Mouse (Mus musculus) midbrain, embryonic 16.5 days (tissue): ENCODE results near the gene Rab4a. TPM values are rescaled to one million over a fixed set of nuclear protein-coding genes. Genes with fewer than 3 reads are reported as not detected.

Experiments
- ATAC-seq: fragments of 200-750 bp; cut with Nextera tagmentation; 2 replicates; pipeline ENCODE4 v1.8.0; 2017; ENCODE audit warnings: moderate TSS enrichment
- H3K27ac ChIP-seq: fragments of 300-500 bp; sonication (generic); 2 replicates; pipeline ENCODE4 v1.5.1; 2014; ENCODE audit warnings: mild to moderate bottlenecking, low read length, mixed read lengths
- H3K27me3 ChIP-seq: fragments of 300-500 bp; sonication (generic); 2 replicates; pipeline ENCODE4 v1.6.1; 2014; ENCODE audit warnings: low read depth, low read length, mixed read lengths; ENCODE audit not compliant: control insufficient read depth, insufficient read depth
- H3K36me3 ChIP-seq: fragments of 300-500 bp; sonication (generic); 2 replicates; pipeline ENCODE4 v1.6.1; 2014; ENCODE audit warnings: mild to moderate bottlenecking, low read length, moderate library complexity, mixed read lengths; ENCODE audit not compliant: control insufficient read depth, insufficient read depth
- H3K4me1 ChIP-seq: fragments of 300-500 bp; sonication (generic); 2 replicates; pipeline ENCODE4 v1.6.1; 2014; ENCODE audit warnings: mild to moderate bottlenecking, low read length, mixed read lengths; ENCODE audit not compliant: control insufficient read depth, insufficient read depth
- H3K4me2 ChIP-seq: fragments of 300-500 bp; sonication (generic); 2 replicates; pipeline ENCODE4 v1.6.1; 2014; ENCODE audit warnings: mild to moderate bottlenecking, low read length, mixed read lengths
- H3K4me3 ChIP-seq: fragments of 300-500 bp; sonication (generic); 2 replicates; pipeline ENCODE4 v1.5.1; 2014; ENCODE audit warnings: low read depth, mild to moderate bottlenecking, low read length, moderate library complexity, mixed read lengths
- H3K9ac ChIP-seq: fragments of 300-500 bp; sonication (generic); 2 replicates; pipeline ENCODE4 v1.6.1; 2014; ENCODE audit warnings: low read depth, low read length, mixed read lengths
- H3K9me3 ChIP-seq: fragments of 300-500 bp; sonication (generic); replicated peaks from 2 replicates; pipeline ENCODE4 v1.6.1; 2014; ENCODE audit warnings: mild to moderate bottlenecking, low read length, mixed read lengths; ENCODE audit not compliant: control insufficient read depth, poor library complexity, severe bottlenecking
- WGBS: fragments of 180-500 bp; shearing (Covaris S2); extraction: QIAGEN DNeasy Blood & Tissue Kit; methylation state at CpG from one replicate; pipeline ENCODE4 v1.1.7; 2014; 5-methylcytosine and 5-hydroxymethylcytosine counted together
- polyA plus RNA-seq: library from polyadenylated mRNA; unstranded; fragments of >200 nt; fragmentation: Nextera tagmentation; extraction: Ambion mirVana; gene quantifications from 2 replicates; pipeline ENCODE4 v1.2.1, GENCODE M21; 2015

Gene Rab4a
- polyA plus RNA-seq, 1 experiment from 2014 or later: 79.2 TPM

- H3K4me3 ChIP-seq: no peak overlapping the region
- H3K9me3 ChIP-seq: no peaks in the 10 kb centered on the region
- H3K36me3 ChIP-seq: no peaks in the 10 kb centered on the region
- WGBS: 92% methylated on average over 4 of the region's 4 CpGs
- H3K9ac ChIP-seq: no peak overlapping the region
- H3K4me2 ChIP-seq: no peak overlapping the region
- H3K27ac ChIP-seq: no peak overlapping the region
- ATAC-seq: no peak
- peaks cover 3% of the 10 kb centered on the region; the same call in 1 of the 2 replicates for H3K4me1 ChIP-seq
- no peaks in the 10 kb centered on the region for H3K27me3 ChIP-seq
Measured at GRCm38 (mm10) chr8:123766516-123766915, 39.3 kb upstream of the Rab4a start.

DNA sequence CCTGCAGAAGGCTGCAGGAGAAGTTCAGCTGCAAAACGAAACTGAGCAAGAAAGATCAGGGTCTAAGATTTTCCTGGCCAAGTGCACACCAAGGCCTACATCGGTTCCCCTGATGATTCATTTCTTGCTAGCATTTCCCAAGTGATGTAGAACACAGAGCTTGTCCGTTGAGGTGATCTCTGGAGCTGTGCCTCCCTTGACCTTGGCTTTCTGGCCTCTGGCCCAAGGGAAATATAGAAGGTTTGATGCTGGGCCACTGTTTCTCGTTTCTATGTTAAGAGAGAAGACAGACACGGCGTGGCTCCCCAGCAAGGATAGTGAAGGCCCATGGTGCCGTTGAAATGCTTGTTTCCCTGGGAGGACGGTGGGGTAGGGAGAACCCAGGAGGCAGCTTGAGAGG lies 37.9 kb upstream of the Rab4a start:
- Histone ChIP-seq H3K4me1 (no peaks in the 10 kb centered on the region), H3K4me3 (no peak overlapping the region), H3K9ac (no peak overlapping the region), H3K36me3 (no peaks in the 10 kb centered on the region), H3K9me3 (no peaks in the 10 kb centered on the region), H3K27ac (no peak overlapping the region), H3K4me2 (no peak overlapping the region), H3K27me3 (no peaks in the 10 kb centered on the region)
- ATAC-seq: no peak
- WGBS: 81% methylated on average over 8 of the region's 8 CpGs

GRCm38 (mm10) chr8:123768492-123769356 lies 37.1 kb upstream of the Rab4a start:
- no peak overlapping the region for H3K27ac ChIP-seq
- no peaks in the 10 kb centered on the region for H3K27me3 ChIP-seq
- H3K9me3 ChIP-seq: no peaks in the 10 kb centered on the region
- ATAC-seq: 0 out of 2 replicates have a peak, but pooled peaks have one; percentile 30
- WGBS: 67% methylated on average over 16 of the region's 16 CpGs
- H3K4me1 ChIP-seq: no peaks in the 10 kb centered on the region
- no peak overlapping the region for H3K4me3 ChIP-seq
- H3K4me2 ChIP-seq: no peak overlapping the region
- H3K36me3 ChIP-seq: no peaks in the 10 kb centered on the region
- no peak overlapping the region for H3K9ac ChIP-seq

DNA sequence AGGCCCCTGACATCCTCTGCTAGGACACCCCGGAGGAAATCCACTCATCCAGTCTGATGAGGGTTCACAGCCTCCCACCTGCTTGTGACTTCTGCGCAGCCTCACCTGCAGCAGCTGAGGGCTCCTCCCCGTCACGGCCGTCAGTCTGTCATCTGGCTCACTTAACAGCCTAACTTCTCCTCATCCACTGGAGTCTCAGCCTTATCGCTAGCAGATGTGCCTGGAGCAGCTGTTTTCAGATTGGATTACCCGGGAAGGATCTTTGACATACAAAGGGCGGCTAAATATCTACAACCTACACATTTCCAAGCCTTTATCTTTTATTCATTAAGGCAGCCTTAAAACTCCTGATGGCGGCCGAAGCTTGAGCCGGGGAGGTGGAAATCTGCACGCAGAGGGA lies 32.3 kb upstream of the Rab4a start:
- Histone ChIP-seq H3K9ac (no peak overlapping the region), H3K4me2 (0 out of 2 replicates have a peak overlapping the region, but pooled peaks have one; percentile 1), H3K9me3 (no peaks in the 10 kb centered on the region), H3K4me3 (no peak overlapping the region), H3K27me3 (no peaks in the 10 kb centered on the region), H3K4me1 (no peaks in the 10 kb centered on the region; the same call in 1 of the 2 replicates), H3K27ac (0 out of 2 replicates have a peak overlapping the region, but pooled peaks have one; percentile 38), H3K36me3 (no peaks in the 10 kb centered on the region)
- no peak for ATAC-seq
- WGBS: 44% methylated on average over 12 of the region's 12 CpGs

- H3K9me3 ChIP-seq: no peaks in the 10 kb centered on the region
- WGBS: 95% methylated on average over 1 of the region's 1 CpGs
- H3K27me3 ChIP-seq: no peaks in the 10 kb centered on the region
- no peak overlapping the region for H3K9ac ChIP-seq
- H3K4me2 ChIP-seq: no peak overlapping the region
- no peak for ATAC-seq
- H3K4me1 ChIP-seq: no peaks in the 10 kb centered on the region; the same call in 1 of the 2 replicates
- H3K4me3 ChIP-seq: no peak overlapping the region
- no peak overlapping the region for H3K27ac ChIP-seq
- H3K36me3 ChIP-seq: no peaks in the 10 kb centered on the region
Measured at GRCm38 (mm10) chr8:123774491-123774890, 31.3 kb upstream of the Rab4a start.

GRCm38 (mm10) chr8:123777319-123777718 lies 28.5 kb upstream of the Rab4a start:
- 31% methylated on average over 7 of the region's 7 CpGs for WGBS
- H3K27ac ChIP-seq: no peak overlapping the region

DNA sequence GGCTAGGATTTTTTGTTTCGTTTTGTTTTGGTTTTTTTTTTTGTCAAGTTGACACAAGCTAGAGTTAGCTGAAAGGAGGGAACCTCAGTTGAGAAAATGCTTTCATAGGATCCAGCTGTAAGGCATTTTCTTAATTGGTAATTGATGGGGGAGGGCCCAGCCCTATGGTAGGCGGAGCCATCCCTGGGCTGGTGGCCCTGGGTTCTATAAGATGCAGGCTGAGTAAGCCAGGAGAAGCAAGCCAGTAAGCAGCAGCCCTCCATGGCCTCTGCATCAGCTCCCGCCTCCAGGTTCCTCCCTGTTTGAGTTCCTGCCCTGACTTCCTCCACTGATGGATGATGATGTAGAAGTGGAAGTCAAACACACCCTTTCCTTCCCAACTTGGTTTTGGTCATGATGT lies 25.3 kb upstream of the Rab4a start:
- ATAC-seq: no peak
- H3K4me3 ChIP-seq: no peak overlapping the region
- no peaks in the 10 kb centered on the region for H3K36me3 ChIP-seq
- H3K9me3 ChIP-seq: no peaks in the 10 kb centered on the region
- H3K27me3 ChIP-seq: no peaks in the 10 kb centered on the region
- 73% methylated on average over 3 of the region's 3 CpGs for WGBS
- no peak overlapping the region for H3K9ac ChIP-seq
- H3K4me1 ChIP-seq: no peaks in the 10 kb centered on the region; the same call in 1 of the 2 replicates
- no peak overlapping the region for H3K4me2 ChIP-seq
- no peak overlapping the region for H3K27ac ChIP-seq

More at GRCm38 (mm10) chr8:123777319-123777718, 28.5 kb upstream of the Rab4a start:
- H3K4me2 ChIP-seq: no peak overlapping the region
- ATAC-seq: no peak
- no peaks in the 10 kb centered on the region for H3K36me3 ChIP-seq
- H3K27me3 ChIP-seq: no peaks in the 10 kb centered on the region
- H3K4me1 ChIP-seq: no peaks in the 10 kb centered on the region; the same call in 1 of the 2 replicates
- H3K9ac ChIP-seq: no peak overlapping the region
- no peaks in the 10 kb centered on the region for H3K9me3 ChIP-seq
- H3K4me3 ChIP-seq: no peak overlapping the region

DNA sequence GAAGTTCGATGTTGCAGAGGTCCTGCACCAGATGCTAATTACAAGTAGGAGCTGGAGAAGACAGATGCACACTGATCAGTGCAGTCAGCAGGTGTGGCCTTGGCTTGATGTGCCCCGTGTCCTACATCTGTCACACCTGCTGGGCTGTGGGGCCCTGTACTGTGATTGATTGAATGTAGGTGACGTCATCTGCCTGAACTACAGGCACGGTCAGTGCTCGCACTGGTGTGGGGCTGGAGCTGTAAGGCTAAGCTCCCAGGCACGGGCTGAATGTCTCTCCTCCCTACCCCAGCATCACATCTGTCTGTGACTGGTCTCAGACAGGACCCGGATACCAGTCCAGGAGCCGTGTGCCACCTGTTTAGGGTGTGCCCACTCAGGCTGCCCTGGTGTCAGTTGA lies 24.5 kb upstream of the Rab4a start:
- ATAC-seq: no peak

GRCm38 (mm10) chr8:123783525-123784249 lies 22.1 kb upstream of the Rab4a start:
- no peak overlapping the region for H3K27ac ChIP-seq
- no peaks in the 10 kb centered on the region for H3K36me3 ChIP-seq
- H3K4me3 ChIP-seq: no peak overlapping the region
- H3K4me2 ChIP-seq: no peak overlapping the region
- H3K9ac ChIP-seq: no peak overlapping the region
- H3K27me3 ChIP-seq: no peaks in the 10 kb centered on the region
- H3K4me1 ChIP-seq: no peaks in the 10 kb centered on the region
- no peaks in the 10 kb centered on the region for H3K9me3 ChIP-seq
- WGBS: 11% methylated on average over 6 of the region's 6 CpGs
- peak; percentile 89 for ATAC-seq

More for the DNA sequence above, 24.5 kb upstream of the Rab4a start:
- H3K9me3 ChIP-seq: no peaks in the 10 kb centered on the region
- WGBS: 66% methylated on average over 8 of the region's 8 CpGs
- H3K4me3 ChIP-seq: no peak overlapping the region
- no peaks in the 10 kb centered on the region; the same call in 1 of the 2 replicates for H3K4me1 ChIP-seq
- no peak overlapping the region for H3K27ac ChIP-seq
- H3K4me2 ChIP-seq: no peak overlapping the region
- H3K36me3 ChIP-seq: no peaks in the 10 kb centered on the region
- no peak overlapping the region for H3K9ac ChIP-seq
- no peaks in the 10 kb centered on the region for H3K27me3 ChIP-seq
